Mouse (Mus musculus) kidney, adult 2 months (tissue): Measurements from ENCODE around the gene Elavl2.

Experiments
- CTCF ChIP-seq: fragments of 200-500 bp; conservative IDR thresholded peaks from 2 replicates; pipeline ENCODE4 v1.5.1; 2011; ENCODE audit warnings: low read depth, mild to moderate bottlenecking, control low read depth, low read length, moderate library complexity, mixed read lengths; ENCODE audit not compliant: insufficient read depth, insufficient read length
- POLR2A ChIP-seq: fragments of 200-500 bp; IDR thresholded peaks from one replicate; pipeline ENCODE4 v1.6.1; 2011; ENCODE audit warnings: low read depth, low read length, control low read depth

DNA sequence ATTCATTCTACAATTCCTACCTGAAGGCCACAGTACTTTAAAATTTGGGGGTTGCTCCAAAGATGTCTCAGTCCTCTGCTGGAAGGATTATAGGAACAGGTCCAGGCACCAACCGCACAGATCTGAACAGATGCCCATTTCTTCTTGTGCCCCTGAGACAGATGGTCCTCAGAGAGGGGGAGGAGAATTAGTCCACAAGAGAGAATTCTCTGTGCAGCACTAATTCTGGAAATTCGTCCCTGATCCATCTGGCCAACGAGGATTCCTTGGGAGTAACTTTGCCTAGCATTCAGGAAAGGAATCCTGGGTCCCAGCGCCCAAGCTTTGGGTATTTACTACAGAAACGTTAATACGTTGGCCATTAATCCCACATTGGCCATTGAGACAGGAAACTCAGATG, 165.6 kb downstream of the Elavl2 start:
- no peak for TF ChIP-seq CTCF
- no peak for TF ChIP-seq POLR2A
